8 mouse cellular contexts compared by ENCODE assay signal in the genomic region with DNA sequence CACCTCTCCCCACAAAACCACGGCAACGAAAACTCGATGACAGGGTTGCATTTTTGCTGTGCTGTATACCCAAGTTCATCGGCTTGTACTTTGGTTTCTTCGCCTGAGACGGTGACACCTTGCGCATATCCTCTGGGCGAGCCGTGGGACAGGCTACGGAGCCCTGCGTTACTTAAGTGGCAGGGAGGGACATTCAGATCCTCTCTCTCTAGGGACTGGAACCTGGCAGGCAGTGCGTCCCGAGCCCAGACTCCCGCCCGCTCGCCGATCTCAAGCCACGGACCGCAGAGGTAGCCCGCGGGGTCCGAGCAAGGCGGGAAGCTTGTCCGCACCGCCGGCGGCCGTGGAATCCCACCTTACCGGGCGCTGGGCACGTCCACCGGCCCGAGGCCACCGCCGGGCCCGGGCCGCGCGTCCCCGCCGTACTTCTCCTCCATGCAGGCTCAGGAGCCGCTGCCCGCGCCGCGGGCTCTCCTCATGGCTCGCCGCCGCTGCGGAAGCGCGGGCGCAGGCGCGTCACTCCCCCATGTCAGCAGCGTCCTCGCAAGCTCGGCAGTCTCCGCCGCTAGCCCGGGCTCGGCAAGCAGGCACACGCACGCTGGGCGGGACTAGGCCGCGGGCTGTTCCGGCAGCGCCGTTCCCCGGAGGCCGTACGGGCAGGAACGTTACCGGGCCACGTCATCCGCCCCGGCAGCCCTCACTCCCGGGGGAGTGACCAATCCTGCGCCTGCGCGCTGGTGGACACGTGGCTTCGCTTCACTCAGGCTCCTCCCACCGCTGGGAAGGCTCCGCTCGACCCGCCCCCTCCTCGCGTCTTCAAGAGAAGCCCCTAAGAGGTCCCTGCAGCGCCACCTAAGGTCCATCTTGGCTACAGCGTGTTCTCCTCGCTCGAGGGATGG. TPM values are rescaled to one million over a fixed set of nuclear protein-coding genes. Genes with fewer than 3 reads are reported as not detected.
A peak's percentile ranks its signal among the peaks of the same experiment; 100 is the strongest.
DNase-seq lines count a peak whose midpoint lies in the region; ATAC-seq and TF ChIP-seq lines count a peak whose summit lies in the region.

A gene (minus strand): TSS at position 687 of the 899 bp plus-strand sequence.

- peak within 1 kb of the TSS; percentile 90 for H3K27ac ChIP-seq in forebrain, embryonic 12.5 days
- H3K27ac ChIP-seq in heart, postnatal 0 days (ENCODE audit: low read depth) = peak within 1 kb of the TSS; percentile 97
- H3K27ac ChIP-seq in liver, embryonic 16.5 days (ENCODE audit: low read length) = peak within 1 kb of the TSS; percentile 96
- peak within 1 kb of the TSS; percentile 93 for H3K27ac ChIP-seq in neural tube, embryonic 13.5 days (replicated peaks)
- peak within 1 kb of the TSS; percentile 69 for H3K27ac ChIP-seq in testis, adult 2 months (ENCODE audit: control insufficient read depth, insufficient read depth, low read depth, low read length)

- peak; percentile 99 for ATAC-seq in forebrain, embryonic 12.5 days (ENCODE audit: low FRiP score)
- ATAC-seq in heart, postnatal 0 days (ENCODE audit: insufficient read depth, low read depth) = peak; percentile 98
- peak; percentile 99 for ATAC-seq in liver, embryonic 16.5 days (ENCODE audit: low read depth)
- ATAC-seq in neural tube, embryonic 13.5 days (ENCODE audit: low read depth) = peak; percentile 96

- peak within 1 kb of the TSS; percentile 91 for H3K9ac ChIP-seq in forebrain, embryonic 12.5 days
- peak within 1 kb of the TSS; percentile 98 for H3K9ac ChIP-seq in heart, postnatal 0 days (replicated peaks; ENCODE audit: low read depth, low read length)
- peak within 1 kb of the TSS; percentile 99 for H3K9ac ChIP-seq in liver, embryonic 16.5 days (ENCODE audit: low read depth, low read length)
- peak within 1 kb of the TSS; percentile 93 for H3K9ac ChIP-seq in neural tube, embryonic 13.5 days

- peak; percentile 65 for TF ChIP-seq CTCF in E14TG2a.4 (conservative IDR thresholded peaks at IDR 0.05; ENCODE audit: low read length)
- peak; percentile 90 for TF ChIP-seq CTCF in heart, postnatal 0 days (IDR thresholded peaks at IDR 0.05; ENCODE audit: low read depth)
- TF ChIP-seq CTCF in testis, adult 2 months (IDR thresholded peaks at IDR 0.05; ENCODE audit: control insufficient read depth, insufficient read depth, insufficient replicate concordance, low read depth, low read length) = peak; percentile 72; the same call in 1 of the 2 replicates

- WGBS in forebrain, embryonic 12.5 days = under 1% methylated on average over 94 of the region's 94 CpGs
- under 1% methylated on average over 87 of the region's 94 CpGs for WGBS in heart, postnatal 0 days
- under 1% methylated on average over 93 of the region's 94 CpGs for WGBS in liver, embryonic 16.5 days (ENCODE audit: insufficient replicate concordance)
- WGBS in neural tube, embryonic 13.5 days = under 1% methylated on average over 90 of the region's 94 CpGs

- H3K4me1 ChIP-seq in E14TG2a.4 (replicated peaks; ENCODE audit: low read depth, low read length) = peaks cover 26% of the 10 kb centered on the region
- peaks cover 19% of the 10 kb centered on the region for H3K4me1 ChIP-seq in forebrain, embryonic 12.5 days
- H3K4me1 ChIP-seq in heart, postnatal 0 days (ENCODE audit: control insufficient read depth, insufficient read depth) = peaks cover 19% of the 10 kb centered on the region; the same call in 1 of the 2 replicates
- peaks cover 18% of the 10 kb centered on the region for H3K4me1 ChIP-seq in liver, embryonic 16.5 days (ENCODE audit: control insufficient read depth, low read depth, low read length)
- H3K4me1 ChIP-seq in neural tube, embryonic 13.5 days (replicated peaks) = peaks cover 21% of the 10 kb centered on the region
- no peaks in the 10 kb centered on the region; the same call in 1 of the 2 replicates for H3K4me1 ChIP-seq in testis, adult 2 months (ENCODE audit: control insufficient read depth, insufficient read depth, low read length)

- H3K4me3 ChIP-seq in E14TG2a.4 (replicated peaks; ENCODE audit: low read length) = peak within 1 kb of the TSS; percentile 99
- H3K4me3 ChIP-seq in forebrain, embryonic 12.5 days (replicated peaks) = peak within 1 kb of the TSS; percentile 97
- H3K4me3 ChIP-seq in heart, postnatal 0 days (ENCODE audit: low read depth, low read length) = peak within 1 kb of the TSS; percentile 100
- peak within 1 kb of the TSS; percentile 100 for H3K4me3 ChIP-seq in liver, embryonic 16.5 days (ENCODE audit: low read depth, low read length)
- H3K4me3 ChIP-seq in neural tube, embryonic 13.5 days = peak within 1 kb of the TSS; percentile 96
- H3K4me3 ChIP-seq in testis, adult 2 months (ENCODE audit: control insufficient read depth, low read depth, low read length) = peak within 1 kb of the TSS; percentile 80

- no peak for TF ChIP-seq EP300 in heart, postnatal 0 days (IDR thresholded peaks at IDR 0.05; ENCODE audit: low read depth)

- peak; percentile 100 for DNase-seq in c-Kit-positive CD71-positive TER-119-positive erythroid progenitor cells, embryonic 14.5 days (ENCODE audit: low spot score)
- DNase-seq in heart, postnatal 0 days (ENCODE audit: low spot score) = peak; percentile 99
- DNase-seq in kidney, postnatal 4 days = peak; percentile 100

- peak; percentile 93 for TF ChIP-seq POLR2A in testis, adult 2 months (IDR thresholded peaks at IDR 0.05; ENCODE audit: control insufficient read depth, low read depth, low read length)

- no peaks in the 10 kb centered on the region for H3K9me3 ChIP-seq in E14TG2a.4 (ENCODE audit: low read length)
- no peaks in the 10 kb centered on the region for H3K9me3 ChIP-seq in forebrain, embryonic 12.5 days
- H3K9me3 ChIP-seq in heart, postnatal 0 days (replicated peaks; ENCODE audit: control insufficient read depth, low read length) = no peaks in the 10 kb centered on the region
- no peaks in the 10 kb centered on the region for H3K9me3 ChIP-seq in liver, embryonic 16.5 days (replicated peaks; ENCODE audit: control insufficient read depth, low read length)
- no peaks in the 10 kb centered on the region for H3K9me3 ChIP-seq in neural tube, embryonic 13.5 days

- H3K4me2 ChIP-seq in forebrain, embryonic 12.5 days = peak within 1 kb of the TSS; percentile 80
- H3K4me2 ChIP-seq in heart, postnatal 0 days (ENCODE audit: low read depth, low read length) = peak within 1 kb of the TSS; percentile 91
- H3K4me2 ChIP-seq in liver, embryonic 16.5 days (ENCODE audit: low read depth, low read length) = peak within 1 kb of the TSS; percentile 89
- H3K4me2 ChIP-seq in neural tube, embryonic 13.5 days = peak within 1 kb of the TSS; percentile 79

- H3K36me3 ChIP-seq in E14TG2a.4 (ENCODE audit: insufficient read depth, low read length) = peaks cover 11% of the 10 kb centered on the region
- H3K36me3 ChIP-seq in forebrain, embryonic 12.5 days (replicated peaks) = 0 out of 2 replicates have a peak, but pooled peaks cover 3% of the 10 kb centered on the region
- H3K36me3 ChIP-seq in heart, postnatal 0 days (replicated peaks; ENCODE audit: control insufficient read depth, insufficient read depth, low read length) = peaks cover 4% of the 10 kb centered on the region
- H3K36me3 ChIP-seq in liver, embryonic 16.5 days (ENCODE audit: control insufficient read depth, insufficient read depth) = peaks cover 3% of the 10 kb centered on the region
- peaks cover 3% of the 10 kb centered on the region for H3K36me3 ChIP-seq in neural tube, embryonic 13.5 days
- no peaks in the 10 kb centered on the region; the same call in 1 of the 2 replicates for H3K36me3 ChIP-seq in testis, adult 2 months (ENCODE audit: control insufficient read depth, insufficient read depth, low read length)

- H3K27me3 ChIP-seq in E14TG2a.4 (ENCODE audit: insufficient read depth, low read length) = peaks cover 28% of the 10 kb centered on the region
- H3K27me3 ChIP-seq in forebrain, embryonic 12.5 days = no peaks in the 10 kb centered on the region
- H3K27me3 ChIP-seq in heart, postnatal 0 days (ENCODE audit: control insufficient read depth, insufficient read depth, low read length) = no peaks in the 10 kb centered on the region
- no peaks in the 10 kb centered on the region for H3K27me3 ChIP-seq in liver, embryonic 16.5 days (ENCODE audit: control insufficient read depth, insufficient read depth, low read depth, low read length)
- H3K27me3 ChIP-seq in neural tube, embryonic 13.5 days = no peaks in the 10 kb centered on the region
- no peaks in the 10 kb centered on the region for H3K27me3 ChIP-seq in testis, adult 2 months (ENCODE audit: control insufficient read depth, insufficient read depth, low read length)

RNA-seq across cellular contexts. Expression of the gene that starts here (rescaled TPM):
- 44.5 and 47.1 TPM in 2 replicates for polyA plus RNA-seq in forebrain, embryonic 12.5 days (2016; fragmentation: Nextera tagmentation; extraction: Ambion mirVana)
- total RNA-seq in heart, postnatal 0 days (2014; rRNA removed; ENCODE audit: low replicate concordance) = 41.1 and 46.0 TPM in 2 replicates
- 21.1 and 23.7 TPM in 2 replicates for polyA plus RNA-seq in heart, postnatal 0 days (2015; fragmentation: Nextera tagmentation; extraction: Ambion mirVana)
- polyA plus RNA-seq in liver, embryonic 16.5 days (2015; fragmentation: Nextera tagmentation; extraction: Ambion mirVana) = 21.2 and 22.3 TPM in 2 replicates
- 35.0 and 40.7 TPM in 2 replicates for polyA plus RNA-seq in neural tube, embryonic 13.5 days (2015; fragmentation: Nextera tagmentation; extraction: Ambion mirVana)
- polyA plus RNA-seq in testis, adult 2 months (2012; rRNA removed) = 8.9 and 12.5 TPM in 2 replicates

Comparison
In these comparisons a context has a peak if more than half of its experiments do, and no peak if none do; other contexts are left out.
1. Peak in every context shown above with its lines: DNase-seq, ATAC-seq, H3K4me3 ChIP-seq and H3K27ac ChIP-seq.